Mouse (Mus musculus) skeletal muscle tissue, adult 2 months (tissue): ENCODE measurements around the gene AC161166.1.
"Not testable (repeated sequence)": the region's sequence is repeated elsewhere in the genome, so short reads cannot be mapped to it uniquely, and the experiment has no call there.

Experiments used
- DNase-seq: peaks from one replicate; pipeline ENCODE4 v3.0.0-alpha.2; 2012; ENCODE audit warnings: low read depth, low spot score

AC161166.1 gene

GRCm38 (mm10) chr7:24525686-24526420 lies 13.6 kb upstream of the AC161166.1 start:
- DNase-seq: no peak

GRCm38 (mm10) chr7:24524978-24525377 lies 12.7 kb upstream of the AC161166.1 start:
- no peak for DNase-seq

GRCm38 (mm10) chr7:24523723-24524122 lies 11.5 kb upstream of the AC161166.1 start:
- DNase-seq: no peak

- DNase-seq: no peak
These were observed 10.6 kb upstream of the AC161166.1 start for GRCm38 (mm10) chr7:24522805-24523204.

GRCm38 (mm10) chr7:24520054-24520453 lies 7.8 kb upstream of the AC161166.1 start:
- DNase-seq: not testable (repeated sequence)

- DNase-seq: no peak
These were observed 6.9 kb upstream of the AC161166.1 start for GRCm38 (mm10) chr7:24519130-24519529.

- DNase-seq: no peak
These were observed 5.4 kb upstream of the AC161166.1 start for GRCm38 (mm10) chr7:24517654-24518053.

- DNase-seq: no peak
These were observed 4.8 kb upstream of the AC161166.1 start for GRCm38 (mm10) chr7:24517077-24517476.

- DNase-seq: not testable (repeated sequence)
These were observed 4.1 kb upstream of the AC161166.1 start for GRCm38 (mm10) chr7:24516319-24516718.

GRCm38 (mm10) chr7:24507726-24508114 lies 4.5 kb downstream of the AC161166.1 start:
- no peak for DNase-seq

GRCm38 (mm10) chr7:24506838-24507725 lies 5.2 kb downstream of the AC161166.1 start, which contains the start of gene Zfp428:
Gene Zfp428 (plus strand): TSS chr7:24507006.
- peak; percentile 86 for DNase-seq

GRCm38 (mm10) chr7:24506476-24506837 lies 5.8 kb downstream of the AC161166.1 start:
- peak; percentile 35 for DNase-seq

- no peak for DNase-seq
These were observed 6.2 kb downstream of the AC161166.1 start for GRCm38 (mm10) chr7:24506065-24506459.

- no peak for DNase-seq
These were observed 6.7 kb downstream of the AC161166.1 start for GRCm38 (mm10) chr7:24505447-24506064.

GRCm38 (mm10) chr7:24504868-24505267 lies 7.4 kb downstream of the AC161166.1 start:
- DNase-seq: no peak

GRCm38 (mm10) chr7:24504004-24504403 lies 8.3 kb downstream of the AC161166.1 start:
- no peak for DNase-seq

- no peak for DNase-seq
These were observed 10.8 kb downstream of the AC161166.1 start for GRCm38 (mm10) chr7:24501492-24501891.

- no peak for DNase-seq
These were observed 11.3 kb downstream of the AC161166.1 start for GRCm38 (mm10) chr7:24500929-24501328.

GRCm38 (mm10) chr7:24499856-24500577 lies 12.2 kb downstream of the AC161166.1 start:
- no peak for DNase-seq

- no peak for DNase-seq
These were observed 24.0 kb downstream of the AC161166.1 start for GRCm38 (mm10) chr7:24488303-24488702.

GRCm38 (mm10) chr7:24487403-24487802 lies 24.9 kb downstream of the AC161166.1 start:
- no peak for DNase-seq
